Mouse (Mus musculus) kidney, embryonic 14.5 days (tissue): ENCODE data around the gene Prpf38b. TPM values are rescaled to one million over a fixed set of nuclear protein-coding genes. Genes with fewer than 3 reads are reported as not detected.

ENCODE experiments used
- ATAC-seq: fragments of 200-750 bp; cut with Nextera tagmentation; 2 replicates; pipeline ENCODE4 v1.8.0; 2017; ENCODE audit warnings: moderate number of reproducible peaks, mild to moderate bottlenecking, moderate TSS enrichment, moderate library complexity; ENCODE audit not compliant: low FRiP score, low TSS enrichment
- H3K27ac ChIP-seq: fragments of 300-500 bp; sonication (generic); 2 replicates; pipeline ENCODE4 v1.5.1; 2014; ENCODE audit warnings: low read depth, mild to moderate bottlenecking, low read length, moderate library complexity, mixed read lengths
- H3K27me3 ChIP-seq: fragments of 300-500 bp; sonication (generic); 2 replicates; pipeline ENCODE4 v1.6.1; 2014; ENCODE audit warnings: mild to moderate bottlenecking, low read length; ENCODE audit not compliant: control insufficient read depth, insufficient read depth
- H3K36me3 ChIP-seq: fragments of 300-500 bp; sonication (generic); 2 replicates; pipeline ENCODE4 v1.6.1; 2014; ENCODE audit warnings: low read length, mixed read lengths; ENCODE audit not compliant: control insufficient read depth, insufficient read depth
- H3K4me1 ChIP-seq: fragments of 300-500 bp; sonication (generic); 2 replicates; pipeline ENCODE4 v1.6.1; 2014; ENCODE audit warnings: low read length, mixed read lengths; ENCODE audit not compliant: control insufficient read depth, insufficient read depth
- H3K4me2 ChIP-seq: fragments of 300-500 bp; sonication (generic); replicated peaks from 2 replicates; pipeline ENCODE4 v1.6.1; 2014; ENCODE audit warnings: low read depth, mild to moderate bottlenecking, low read length
- H3K4me3 ChIP-seq: fragments of 300-500 bp; sonication (generic); 2 replicates; pipeline ENCODE4 v1.5.1; 2014; ENCODE audit warnings: mild to moderate bottlenecking, low read length
- H3K9ac ChIP-seq: fragments of 300-500 bp; sonication (generic); 2 replicates; pipeline ENCODE4 v1.6.1; 2014; ENCODE audit warnings: low read depth, mild to moderate bottlenecking, low read length, moderate library complexity
- H3K9me3 ChIP-seq: fragments of 300-500 bp; sonication (generic); 2 replicates; pipeline ENCODE4 v1.6.1; 2016; ENCODE audit warnings: low read length; ENCODE audit not compliant: control insufficient read depth
- WGBS: fragments of 180-500 bp; shearing (Covaris S2); extraction: QIAGEN DNeasy Blood & Tissue Kit; methylation state at CpG from one replicate; pipeline ENCODE4 v1.1.7; 2014; 5-methylcytosine and 5-hydroxymethylcytosine counted together
- polyA plus RNA-seq: library from polyadenylated mRNA; unstranded; fragments of >200 nt; fragmentation: Nextera tagmentation; extraction: Ambion mirVana; gene quantifications from 2 replicates; pipeline ENCODE4 v1.2.1, GENCODE M21; 2014

The Prpf38b gene
- polyA plus RNA-seq, 1 experiment from 2014 or later = 73.7 TPM

DNA sequence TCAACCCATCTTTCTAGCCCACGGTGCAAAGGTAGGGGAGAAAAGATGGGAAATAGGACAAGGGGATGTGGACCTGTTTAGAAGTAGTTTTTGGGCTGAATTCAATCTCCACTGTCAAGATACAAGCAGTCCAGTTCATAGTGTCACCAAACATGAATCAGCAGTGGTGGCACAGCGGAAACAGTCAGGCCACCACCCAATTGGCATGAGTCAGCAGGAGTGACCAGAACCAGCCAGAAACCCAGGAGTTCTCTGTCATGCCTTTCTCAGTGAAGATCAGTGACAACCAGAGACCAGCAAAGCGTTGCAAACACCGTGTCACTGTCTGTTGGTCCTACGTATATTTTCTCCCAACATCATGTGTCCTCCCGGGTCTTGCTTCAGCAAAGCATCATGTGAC lies 22.0 kb upstream of the Prpf38b start:
- Histone ChIP-seq H3K4me3 (no peak overlapping the region), H3K27ac (no peak overlapping the region), H3K4me1 (no peaks in the 10 kb centered on the region), H3K4me2 (no peak overlapping the region), H3K9me3 (peaks cover 5% of the 10 kb centered on the region; the same call in 1 of the 2 replicates), H3K27me3 (no peaks in the 10 kb centered on the region), H3K9ac (no peak overlapping the region), H3K36me3 (no peaks in the 10 kb centered on the region)
- ATAC-seq = no peak
- WGBS = 88% methylated on average over 6 of the region's 6 CpGs

DNA sequence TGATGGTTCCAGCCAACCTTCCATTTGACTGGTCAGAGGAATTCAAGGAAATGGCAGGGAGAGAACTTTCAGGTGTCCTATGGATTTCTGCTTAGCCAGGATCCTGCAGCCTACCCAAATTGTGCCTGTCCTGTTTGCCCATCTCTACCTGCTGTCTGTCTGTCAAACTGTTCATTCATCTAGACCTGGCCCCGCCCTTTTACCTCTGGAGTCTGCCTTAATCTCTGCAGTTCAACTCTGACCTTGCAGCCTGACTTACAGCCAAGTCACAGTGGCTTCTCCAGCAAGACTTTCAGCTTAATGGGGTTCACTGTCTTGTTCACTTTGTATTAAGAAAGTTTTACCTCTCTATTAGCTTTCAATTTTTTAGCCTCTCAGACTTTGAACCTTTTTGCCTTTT lies 14.8 kb upstream of the Prpf38b start:
- no peak overlapping the region for H3K27ac ChIP-seq
- H3K27me3 ChIP-seq = no peaks in the 10 kb centered on the region
- no peaks in the 10 kb centered on the region for H3K36me3 ChIP-seq
- 75% methylated on average over 1 of the region's 1 CpGs for WGBS
- peaks cover 5% of the 10 kb centered on the region; the same call in 1 of the 2 replicates for H3K9me3 ChIP-seq
- H3K4me3 ChIP-seq = no peak overlapping the region
- no peak overlapping the region for H3K4me2 ChIP-seq
- H3K9ac ChIP-seq = no peak overlapping the region
- no peak for ATAC-seq
- no peaks in the 10 kb centered on the region for H3K4me1 ChIP-seq

- Histone ChIP-seq H3K9ac (no peak overlapping the region), H3K4me3 (no peak overlapping the region), H3K9me3 (peaks cover 5% of the 10 kb centered on the region; the same call in 1 of the 2 replicates), H3K27ac (no peak overlapping the region), H3K27me3 (no peaks in the 10 kb centered on the region), H3K4me2 (no peak overlapping the region), H3K4me1 (no peaks in the 10 kb centered on the region), H3K36me3 (no peaks in the 10 kb centered on the region)
- ATAC-seq = no peak
- 87% methylated on average over 4 of the region's 4 CpGs for WGBS
Observed at GRCm38 (mm10) chr3:108925677-108926076, 14.2 kb upstream of the Prpf38b start.

GRCm38 (mm10) chr3:108921822-108922221 lies 10.3 kb upstream of the Prpf38b start:
- Histone ChIP-seq H3K9ac (no peak overlapping the region), H3K27me3 (no peaks in the 10 kb centered on the region), H3K36me3 (no peaks in the 10 kb centered on the region), H3K9me3 (no peaks in the 10 kb centered on the region), H3K4me1 (no peaks in the 10 kb centered on the region), H3K4me3 (no peak overlapping the region), H3K27ac (no peak overlapping the region), H3K4me2 (no peak overlapping the region)
- WGBS = 76% methylated on average over 1 of the region's 1 CpGs
- no peak for ATAC-seq

DNA sequence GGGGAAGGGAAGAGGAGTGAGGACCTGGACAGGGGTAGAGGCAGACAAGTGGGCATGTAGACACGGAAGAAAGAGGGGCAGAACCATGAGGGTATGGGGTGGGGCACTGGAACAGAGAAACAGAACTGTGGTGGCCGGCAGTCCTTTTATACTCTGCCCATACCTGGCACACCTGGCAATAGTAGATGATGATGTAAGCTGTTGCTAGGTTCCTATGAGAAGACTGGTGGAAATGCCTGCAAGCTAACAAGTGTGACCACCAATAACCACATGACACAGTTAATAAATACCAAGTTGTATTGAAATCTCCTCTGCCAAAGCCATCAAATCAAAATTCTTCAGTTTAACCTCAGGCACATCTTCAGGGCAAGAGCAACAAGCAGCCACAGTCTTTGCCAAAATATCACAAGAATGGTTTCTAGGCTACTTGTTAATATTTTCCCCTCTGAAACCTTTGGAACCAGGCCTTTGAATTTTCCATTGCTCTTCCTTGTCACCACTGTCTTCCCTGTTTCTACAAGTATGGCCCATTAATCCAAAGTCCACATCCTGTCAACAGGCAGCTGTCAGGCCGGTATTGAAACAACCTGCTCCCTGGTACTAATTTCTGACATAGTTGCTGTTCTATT lies 9.0 kb upstream of the Prpf38b start:
- H3K27me3 ChIP-seq = no peaks in the 10 kb centered on the region
- H3K9ac ChIP-seq = no peak overlapping the region
- H3K4me2 ChIP-seq = no peak overlapping the region
- H3K4me1 ChIP-seq = no peaks in the 10 kb centered on the region
- no peaks in the 10 kb centered on the region for H3K36me3 ChIP-seq
- no peak overlapping the region for H3K27ac ChIP-seq
- 85% methylated on average over 3 of the region's 3 CpGs for WGBS
- H3K9me3 ChIP-seq = no peaks in the 10 kb centered on the region
- no peak overlapping the region for H3K4me3 ChIP-seq
- ATAC-seq = no peak

GRCm38 (mm10) chr3:108918852-108919251 lies 7.3 kb upstream of the Prpf38b start:
- 92% methylated on average over 1 of the region's 1 CpGs for WGBS
- H3K36me3 ChIP-seq = no peaks in the 10 kb centered on the region

DNA sequence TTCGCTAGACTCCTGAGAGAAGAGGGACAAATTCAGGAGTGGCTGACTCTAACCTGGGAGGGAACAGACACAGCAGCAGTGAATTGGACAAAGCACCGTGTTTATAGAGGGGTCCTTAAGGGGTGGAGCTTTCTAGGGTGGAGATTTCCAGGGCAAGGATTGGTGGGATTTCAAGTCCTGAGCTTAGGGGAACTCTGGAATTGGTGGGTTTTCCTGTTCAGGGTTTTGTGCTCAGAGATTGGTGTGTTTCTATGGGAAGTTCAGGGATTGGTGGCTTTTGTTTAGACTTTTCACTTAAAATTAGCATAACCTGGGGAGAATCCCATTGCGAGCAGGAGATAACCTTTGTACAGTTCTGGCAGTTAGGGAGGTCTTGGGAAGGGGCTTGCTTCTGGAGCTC lies 6.5 kb upstream of the Prpf38b start:
- ATAC-seq = no peak
- Histone ChIP-seq H3K9me3 (no peaks in the 10 kb centered on the region), H3K4me2 (no peak overlapping the region), H3K27ac (no peak overlapping the region), H3K27me3 (no peaks in the 10 kb centered on the region), H3K36me3 (no peaks in the 10 kb centered on the region), H3K4me1 (no peaks in the 10 kb centered on the region), H3K4me3 (no peak overlapping the region), H3K9ac (no peak overlapping the region)
- 62% methylated on average over 3 of the region's 3 CpGs for WGBS

More at GRCm38 (mm10) chr3:108918852-108919251, 7.3 kb upstream of the Prpf38b start:
- no peaks in the 10 kb centered on the region for H3K27me3 ChIP-seq
- H3K27ac ChIP-seq = no peak overlapping the region
- H3K4me2 ChIP-seq = no peak overlapping the region
- no peaks in the 10 kb centered on the region for H3K4me1 ChIP-seq
- H3K9me3 ChIP-seq = no peaks in the 10 kb centered on the region
- H3K9ac ChIP-seq = no peak overlapping the region
- ATAC-seq = no peak
- no peak overlapping the region for H3K4me3 ChIP-seq

GRCm38 (mm10) chr3:108916857-108917256 lies 5.3 kb upstream of the Prpf38b start:
- Histone ChIP-seq H3K27me3 (no peaks in the 10 kb centered on the region), H3K9me3 (no peaks in the 10 kb centered on the region), H3K4me1 (no peaks in the 10 kb centered on the region), H3K9ac (no peak overlapping the region), H3K27ac (no peak overlapping the region), H3K36me3 (no peaks in the 10 kb centered on the region), H3K4me3 (no peak overlapping the region), H3K4me2 (no peak overlapping the region)
- ATAC-seq = no peak
- 63% methylated on average over 4 of the region's 4 CpGs for WGBS

DNA sequence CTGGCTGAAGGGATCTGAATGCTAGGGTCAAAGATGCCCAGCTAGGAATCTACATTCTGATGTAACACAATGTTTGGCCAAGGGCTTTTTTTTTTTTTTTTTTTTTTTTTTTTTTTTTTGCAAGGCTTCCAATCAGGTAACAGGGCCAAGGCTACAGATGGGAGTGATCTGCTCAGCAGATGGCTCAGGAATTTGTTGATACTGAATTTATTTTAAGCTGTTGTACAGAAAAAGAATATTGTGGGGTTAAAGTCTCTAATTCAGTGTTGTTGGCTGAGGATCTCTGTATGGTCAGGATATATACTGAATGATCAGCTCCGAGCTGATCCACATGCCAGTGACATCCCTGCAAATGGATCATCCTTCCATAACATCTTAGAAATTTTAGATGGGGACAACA lies 4.5 kb upstream of the Prpf38b start:
- H3K36me3 ChIP-seq = no peaks in the 10 kb centered on the region
- no peaks in the 10 kb centered on the region for H3K27me3 ChIP-seq
- H3K4me2 ChIP-seq = no peak overlapping the region
- H3K9ac ChIP-seq = no peak overlapping the region
- no peak for ATAC-seq
- WGBS = 88% methylated on average over 1 of the region's 1 CpGs
- no peaks in the 10 kb centered on the region for H3K4me1 ChIP-seq
- H3K27ac ChIP-seq = no peak overlapping the region
- no peaks in the 10 kb centered on the region for H3K9me3 ChIP-seq
- no peak overlapping the region for H3K4me3 ChIP-seq
